Mouse (Mus musculus): ENCODE results near the gene Hdac11.
"Not testable (repeated sequence)": the region's sequence is repeated elsewhere in the genome, so short reads cannot be mapped to it uniquely, and the experiment has no call there.

Gene Hdac11

DNA sequence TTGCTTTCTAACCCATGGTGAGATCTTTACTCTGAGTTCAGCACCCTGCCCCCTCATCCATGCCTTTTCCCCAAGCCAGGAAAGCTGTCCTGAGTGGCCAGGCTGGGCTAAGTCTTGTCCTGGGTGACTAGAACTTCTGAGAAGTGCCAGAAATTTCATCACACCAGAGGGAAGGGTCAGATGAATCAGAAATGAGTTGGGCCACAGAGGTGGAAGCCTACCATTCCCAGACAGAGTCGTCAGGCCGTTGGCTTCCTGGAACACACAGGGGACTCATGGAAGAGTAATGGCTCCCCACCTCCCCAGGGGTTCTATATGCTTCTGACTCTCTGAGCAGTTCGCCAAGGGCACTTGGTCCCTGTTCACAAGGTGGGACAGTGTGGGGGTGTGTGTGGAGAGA lies 51.0 kb downstream of the Hdac11 start:
- DNase-seq, result no peak

GRCm38 (mm10) chr6:91209780-91210179 lies 53.3 kb downstream of the Hdac11 start:
- no peak for DNase-seq

DNA sequence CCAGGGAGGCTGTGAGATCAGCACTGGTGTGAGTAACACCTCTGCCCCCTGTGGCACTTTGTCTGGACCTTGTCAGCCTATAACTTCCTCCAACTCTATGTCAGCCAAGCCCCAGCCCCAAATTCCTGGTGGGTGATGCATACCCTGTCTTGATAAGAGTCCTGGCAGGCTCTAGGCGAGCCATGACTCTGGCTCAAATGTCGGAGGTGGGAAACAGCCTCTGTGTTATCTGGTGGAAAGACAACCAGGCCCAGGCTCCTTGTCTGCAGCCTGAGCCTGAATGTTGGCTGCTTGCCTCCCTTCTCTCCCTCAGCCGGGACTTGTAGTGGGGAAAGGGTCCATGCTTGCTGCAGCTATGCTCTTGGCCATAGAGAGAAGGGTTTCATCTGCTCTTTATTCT lies 54.4 kb downstream of the Hdac11 start:
- no peak for DNase-seq

- DNase-seq, result not testable (repeated sequence)
Measured at GRCm38 (mm10) chr6:91212155-91212554, 55.7 kb downstream of the Hdac11 start, which contains the start of gene Fbln2. Gene Fbln2 (plus strand): TSS chr6:91212455.

GRCm38 (mm10) chr6:91212571-91212970 lies 56.1 kb downstream of the Hdac11 start:
- DNase-seq, result peak; percentile 23

GRCm38 (mm10) chr6:91213287-91214218 lies 57.1 kb downstream of the Hdac11 start:
- no peak for DNase-seq

DNA sequence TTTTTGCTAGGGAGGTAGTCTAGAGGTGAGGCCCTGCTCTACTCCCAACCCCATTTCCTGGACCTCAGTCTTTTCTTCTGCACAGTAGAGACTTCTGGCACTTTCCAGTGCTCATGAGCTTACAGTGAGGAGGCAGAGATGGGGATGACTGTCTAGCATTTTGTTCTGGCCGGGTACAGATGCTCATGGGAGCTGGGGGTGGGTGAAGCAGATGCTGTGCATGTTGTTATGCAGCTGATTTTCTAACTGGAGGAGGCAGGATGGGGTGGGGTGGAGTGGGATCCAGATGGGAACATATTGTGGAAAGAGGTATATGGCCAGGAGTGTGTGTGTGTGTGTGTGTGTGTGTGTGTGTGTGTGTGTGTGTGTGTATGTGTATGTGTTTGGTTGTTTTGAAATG lies 59.0 kb downstream of the Hdac11 start:
- no peak for DNase-seq

DNA sequence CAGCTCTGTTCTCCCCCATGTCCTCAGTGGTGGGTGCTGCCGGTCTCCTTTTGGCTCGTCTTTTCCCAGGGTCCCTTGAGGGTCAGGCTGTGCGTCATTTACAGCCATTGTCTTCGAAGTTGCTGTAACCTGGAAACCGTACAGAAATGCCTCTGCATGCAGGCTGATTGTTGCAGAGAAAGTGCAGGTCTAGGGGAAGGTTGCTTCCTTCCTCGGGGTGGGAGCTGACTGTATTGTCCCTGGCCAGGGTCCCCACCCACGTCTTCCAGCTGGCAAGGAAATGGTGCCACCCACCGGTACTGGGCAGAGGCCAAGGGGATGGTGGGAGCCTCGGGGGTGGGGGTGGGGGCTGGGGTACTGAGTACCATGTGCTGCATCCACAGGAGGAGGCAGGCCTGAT lies 62.0 kb downstream of the Hdac11 start:
- no peak for DNase-seq

DNA sequence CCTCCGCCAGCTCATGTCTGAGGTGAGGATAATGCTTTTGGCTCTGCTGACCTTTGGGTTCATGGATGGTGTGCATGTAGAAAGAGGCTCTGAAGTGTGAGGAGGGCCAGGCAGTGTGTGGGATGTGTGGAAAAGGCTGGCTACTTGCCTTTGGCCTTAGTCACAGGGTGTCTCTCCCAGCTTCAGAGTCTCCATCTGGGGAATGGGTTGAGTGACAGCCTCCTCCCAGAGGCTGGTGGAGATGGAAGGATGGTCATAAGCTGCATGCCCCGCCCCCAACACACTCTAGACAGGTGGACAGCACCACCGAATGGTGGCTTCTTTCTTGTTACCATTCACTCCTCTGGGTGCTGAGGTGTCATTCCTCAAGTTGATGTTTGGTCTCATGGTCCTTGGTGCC lies 62.4 kb downstream of the Hdac11 start:
- no peak for DNase-seq

- DNase-seq, result no peak
Measured at GRCm38 (mm10) chr6:91220062-91220461, 63.6 kb downstream of the Hdac11 start.

GRCm38 (mm10) chr6:91221094-91221493 lies 64.6 kb downstream of the Hdac11 start:
- no peak for DNase-seq

DNA sequence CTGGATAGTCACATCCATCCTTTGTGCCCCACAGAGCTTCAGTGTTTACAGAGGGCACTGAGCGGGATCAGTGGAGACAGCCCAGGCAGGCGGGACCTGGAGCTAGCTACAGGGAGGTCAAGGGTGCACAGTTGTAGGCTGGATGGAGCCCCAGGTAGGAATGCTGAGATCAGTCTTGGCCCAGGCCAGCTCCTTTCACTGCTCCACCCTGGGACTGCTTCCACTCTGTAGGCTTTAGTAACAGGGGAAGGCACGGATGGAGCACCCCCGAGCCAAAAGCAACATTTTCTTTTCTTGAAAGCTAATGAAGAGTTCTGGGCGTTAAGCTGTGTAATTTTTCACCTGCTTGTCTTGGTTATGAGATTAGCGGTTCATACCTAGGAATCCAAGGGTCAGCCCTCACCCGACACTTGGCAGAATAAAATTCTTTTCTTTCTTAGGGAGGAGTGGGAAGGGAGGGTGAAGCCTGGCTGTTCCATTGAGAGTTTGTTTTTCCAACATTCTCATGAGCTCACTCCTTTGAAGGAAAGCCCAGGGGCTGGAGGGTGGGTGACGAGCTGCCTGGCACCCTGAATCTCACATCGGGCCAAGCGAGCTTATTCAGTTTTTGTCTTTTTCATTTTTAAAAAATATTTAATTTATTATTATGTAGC lies 66.4 kb downstream of the Hdac11 start:
- no peak for DNase-seq

Data from kidney, adult 18-20 months (tissue).